Mouse (Mus musculus) heart, adult 8-10 months (tissue): ENCODE measurements at regions not wholly inside any gene's neighbourhood (a gene's known extent, or its start where the extent isn't known, plus 50 kb on each side); places are given as distances from the start of the nearest gene placed in this dataset.

Experiments
- DNase-seq: peaks from one replicate; pipeline ENCODE4 v3.0.0; 2022; ENCODE audit warnings: low spot score

DNA sequence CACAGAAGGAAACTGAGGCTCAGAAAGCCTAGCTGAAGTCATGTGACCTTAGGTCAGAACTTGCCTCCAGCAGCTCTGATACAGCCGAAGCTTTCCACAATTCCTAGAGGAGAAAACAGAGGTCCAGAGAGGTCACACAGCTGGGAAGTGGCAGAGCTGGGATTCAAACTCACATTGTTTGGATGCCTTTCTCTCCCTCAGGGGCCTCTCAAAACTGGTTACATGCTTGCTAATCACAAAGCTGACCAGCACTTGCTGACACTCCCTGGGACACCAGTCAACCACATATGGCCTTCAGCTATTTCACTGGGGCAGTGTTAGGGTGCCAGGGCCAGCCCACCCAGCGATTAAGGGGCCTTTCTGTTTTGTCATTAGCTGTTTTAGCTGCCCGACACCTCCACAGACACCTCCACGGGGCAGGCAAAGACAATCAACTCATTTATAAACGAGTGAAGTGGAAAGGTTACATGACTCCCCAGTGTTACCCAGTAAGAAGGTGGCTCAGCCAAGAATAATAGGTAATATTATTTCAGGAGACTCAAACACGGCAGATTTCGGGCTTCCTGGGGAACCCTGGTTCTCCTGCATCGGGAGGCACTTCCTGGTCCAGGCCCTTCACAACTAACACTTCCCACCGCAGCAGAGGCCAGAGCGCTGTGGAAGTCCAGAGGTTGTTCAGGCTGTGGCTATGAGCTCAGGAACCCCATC lies 71.4 kb downstream of the 2410131K14Rik start:
- DNase-seq: no peak

DNA sequence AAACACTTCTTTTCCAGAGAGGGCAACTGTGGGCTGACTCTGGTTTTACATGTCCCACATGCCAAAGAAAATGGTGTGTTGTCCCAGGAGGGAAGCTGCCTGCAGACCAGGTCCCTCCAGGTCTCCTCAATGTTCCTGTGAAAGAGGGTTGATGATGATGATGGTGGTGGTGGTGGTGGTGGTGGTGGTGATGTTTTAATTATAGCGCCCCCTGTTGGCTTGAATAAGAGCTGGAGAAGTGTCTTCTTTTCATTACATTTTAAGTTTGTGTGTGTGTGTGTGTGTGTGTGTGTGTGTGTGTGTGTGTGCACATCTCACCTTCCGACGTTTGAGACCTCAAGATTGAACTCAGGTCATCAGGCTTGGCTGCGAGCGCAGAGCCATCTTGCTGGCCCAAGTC lies 73.0 kb downstream of the 2410131K14Rik start:
- DNase-seq: no peak

DNA sequence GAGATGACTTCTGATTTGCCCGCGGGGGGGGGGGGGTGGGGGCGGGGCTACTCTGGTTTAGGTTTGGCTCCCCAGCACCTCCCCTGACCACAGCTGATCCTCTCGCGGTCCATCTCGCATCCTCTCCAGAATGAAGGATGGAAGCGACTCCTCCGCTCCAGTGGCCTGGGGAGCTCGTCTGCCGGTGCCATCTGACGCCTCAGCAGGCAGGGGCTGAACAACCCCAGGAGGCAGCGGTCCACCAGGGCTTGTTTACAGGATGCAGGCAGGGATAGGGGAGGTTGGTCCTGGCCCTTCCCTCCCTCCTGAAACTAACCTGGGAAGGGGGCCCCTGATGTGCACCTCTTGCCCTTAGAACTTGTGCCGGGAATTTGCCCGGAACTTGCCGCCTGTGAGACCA lies 73.9 kb downstream of the 2410131K14Rik start:
- DNase-seq: no peak

DNA sequence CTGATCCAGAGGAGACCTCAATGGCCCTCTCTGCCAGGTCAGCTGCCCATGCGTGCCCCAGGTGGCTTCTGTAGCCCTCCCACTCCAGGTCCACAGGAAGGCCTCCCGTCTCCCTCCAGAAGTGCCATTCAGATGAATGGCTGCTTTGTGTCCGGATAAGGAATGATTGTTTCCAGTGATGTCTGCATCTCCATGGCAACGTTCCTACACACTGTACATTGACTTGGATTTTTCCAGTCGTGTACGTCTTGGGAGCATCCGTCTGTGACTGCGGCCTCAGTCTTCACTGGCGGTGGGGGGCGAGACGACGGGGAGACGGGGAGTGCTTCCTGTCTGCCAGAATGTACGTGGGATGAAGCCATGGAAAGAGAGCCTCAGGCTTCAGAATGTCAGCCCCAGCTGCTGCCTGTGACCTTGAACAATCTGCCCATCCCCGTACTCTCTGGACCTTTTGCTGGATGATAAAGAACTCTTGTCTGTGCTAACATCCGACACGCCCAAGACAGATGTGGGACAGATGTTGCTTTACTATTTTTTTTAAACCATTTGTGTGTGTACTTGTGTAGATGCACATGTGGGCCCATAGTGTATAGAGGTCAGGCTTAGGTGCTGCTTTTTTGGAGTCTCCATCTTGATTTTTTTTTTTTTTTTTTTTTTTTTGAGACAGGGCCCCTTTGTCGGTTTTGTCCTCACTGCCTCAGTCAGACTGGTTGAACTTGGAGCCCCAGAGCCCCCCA lies 76.9 kb downstream of the 2410131K14Rik start:
- no peak for DNase-seq

DNA sequence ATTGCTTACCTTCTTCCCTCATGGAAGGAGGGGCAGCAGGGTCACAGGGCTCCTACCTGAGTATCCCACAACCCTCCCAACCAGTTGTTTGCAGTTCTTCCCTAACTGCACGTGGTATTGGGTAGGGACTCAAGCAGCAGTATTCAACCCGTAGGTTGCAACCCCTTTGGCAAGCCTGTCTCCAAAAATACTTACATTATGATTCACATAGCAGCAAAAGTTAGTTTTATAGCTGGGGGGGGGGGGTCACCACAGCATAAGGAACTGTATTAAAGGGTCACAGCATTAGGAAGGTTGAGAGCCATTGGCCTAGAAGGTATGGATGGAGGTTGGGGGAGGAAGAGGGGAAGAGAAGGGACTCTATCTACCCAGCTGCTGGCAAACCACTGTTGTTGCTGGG lies 78.1 kb downstream of the 2410131K14Rik start:
- no peak for DNase-seq

DNA sequence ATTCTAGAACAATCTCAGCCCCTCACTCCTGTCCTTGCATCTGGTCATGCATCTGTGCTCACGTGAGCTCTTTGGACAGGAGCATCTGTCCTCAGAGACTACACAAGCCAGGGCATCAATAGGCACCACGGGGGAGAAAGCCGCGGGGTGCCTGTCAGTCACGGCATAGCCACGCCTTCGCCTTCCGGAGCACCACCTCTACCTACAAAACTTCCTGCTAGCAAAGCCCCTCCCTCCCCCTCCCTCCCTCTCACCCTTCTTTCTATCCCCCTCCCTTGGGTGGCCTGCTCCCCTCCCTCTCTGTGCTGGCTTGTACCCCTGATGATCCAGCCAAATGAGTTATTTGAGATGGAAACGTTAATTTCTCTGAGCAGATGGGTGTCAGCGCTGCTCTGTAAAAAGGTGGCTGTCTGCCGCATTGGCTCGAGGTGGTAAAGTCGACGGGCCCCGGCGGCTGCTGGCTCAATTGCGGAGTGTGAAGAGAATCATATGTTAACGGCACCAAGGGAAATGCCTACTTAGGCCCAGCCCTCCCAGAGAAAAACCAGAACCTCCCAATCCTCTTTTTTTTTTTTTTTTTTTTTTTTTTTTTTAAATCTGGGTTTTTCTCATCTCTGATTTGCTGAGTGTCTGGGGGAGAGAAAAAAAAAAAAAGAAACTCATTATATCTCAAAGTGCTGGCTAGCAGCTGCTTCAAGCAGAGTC lies 82.0 kb downstream of the 2410131K14Rik start:
- DNase-seq: no peak

DNA sequence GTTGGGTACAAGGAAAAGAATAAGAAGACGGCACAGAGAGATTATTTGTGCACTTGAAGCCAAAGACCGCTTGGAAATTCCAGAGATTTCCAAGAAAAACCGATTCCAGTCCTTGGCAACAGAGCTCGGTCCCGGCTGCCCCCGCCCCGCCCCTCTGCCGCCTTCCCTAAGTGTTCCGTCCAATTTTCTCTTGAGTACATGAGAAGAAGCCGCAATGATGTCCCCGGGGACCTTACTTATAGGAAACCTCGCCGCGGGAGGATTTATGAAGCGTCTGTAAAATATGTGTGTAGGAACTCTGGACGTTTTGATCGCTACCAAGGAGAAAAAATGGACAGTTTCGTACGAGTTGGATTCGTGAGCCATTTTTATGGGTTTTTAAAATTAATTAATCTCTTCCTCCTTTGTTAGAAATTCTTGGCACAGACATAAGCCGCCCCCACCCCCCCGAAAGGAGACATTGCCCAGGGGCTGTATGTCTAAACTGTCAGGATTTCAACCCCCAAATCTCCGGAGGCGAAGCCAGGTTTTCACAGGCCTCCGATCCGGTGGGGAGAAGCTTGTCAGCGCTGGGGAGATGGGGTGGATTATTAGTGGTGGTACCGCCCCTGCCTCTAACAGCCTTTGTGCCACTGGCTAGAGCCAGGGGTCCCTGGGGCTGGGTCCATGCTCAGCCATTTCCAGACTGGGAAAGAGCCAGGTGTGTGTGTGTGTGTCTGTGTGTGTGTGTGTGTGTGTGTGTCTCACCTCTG lies 83.1 kb downstream of the 2410131K14Rik start:
- DNase-seq: no peak

DNA sequence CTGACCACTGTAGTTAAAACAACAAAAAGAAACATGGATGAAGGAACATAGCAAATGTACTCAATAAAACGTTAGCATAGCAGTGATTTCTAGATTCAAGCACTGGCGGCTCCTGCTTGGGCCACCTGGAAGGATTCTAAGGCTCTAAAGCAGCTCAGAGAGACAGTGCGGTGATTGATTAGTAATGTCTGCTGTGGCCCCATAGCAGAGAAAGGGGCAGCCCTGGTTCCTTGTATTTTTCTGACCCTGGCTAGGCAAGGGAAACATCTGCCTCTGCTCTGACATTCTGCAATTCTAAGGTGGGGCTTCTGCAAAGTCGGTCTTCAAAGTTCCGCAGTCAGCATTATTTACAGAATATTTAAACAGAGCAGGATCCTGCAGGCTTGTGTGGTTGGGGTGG lies 84.1 kb downstream of the 2410131K14Rik start:
- no peak for DNase-seq

DNA sequence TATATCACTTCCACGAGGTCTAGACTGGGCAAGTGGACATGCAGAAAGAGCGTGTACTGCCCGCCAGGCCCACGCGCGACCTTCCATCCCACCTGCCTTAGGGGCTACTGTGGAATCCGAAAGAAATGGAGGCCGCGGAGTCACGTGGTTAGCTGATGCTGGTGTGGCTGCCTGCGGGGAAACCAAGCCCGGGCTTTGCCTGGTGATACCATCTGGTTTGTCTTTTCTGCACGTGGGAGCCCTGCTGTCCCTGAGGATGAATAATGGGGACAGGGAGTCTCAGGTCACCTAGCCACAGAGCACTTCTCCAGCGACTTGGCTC lies 86.2 kb downstream of the 2410131K14Rik start:
- DNase-seq: no peak

DNA sequence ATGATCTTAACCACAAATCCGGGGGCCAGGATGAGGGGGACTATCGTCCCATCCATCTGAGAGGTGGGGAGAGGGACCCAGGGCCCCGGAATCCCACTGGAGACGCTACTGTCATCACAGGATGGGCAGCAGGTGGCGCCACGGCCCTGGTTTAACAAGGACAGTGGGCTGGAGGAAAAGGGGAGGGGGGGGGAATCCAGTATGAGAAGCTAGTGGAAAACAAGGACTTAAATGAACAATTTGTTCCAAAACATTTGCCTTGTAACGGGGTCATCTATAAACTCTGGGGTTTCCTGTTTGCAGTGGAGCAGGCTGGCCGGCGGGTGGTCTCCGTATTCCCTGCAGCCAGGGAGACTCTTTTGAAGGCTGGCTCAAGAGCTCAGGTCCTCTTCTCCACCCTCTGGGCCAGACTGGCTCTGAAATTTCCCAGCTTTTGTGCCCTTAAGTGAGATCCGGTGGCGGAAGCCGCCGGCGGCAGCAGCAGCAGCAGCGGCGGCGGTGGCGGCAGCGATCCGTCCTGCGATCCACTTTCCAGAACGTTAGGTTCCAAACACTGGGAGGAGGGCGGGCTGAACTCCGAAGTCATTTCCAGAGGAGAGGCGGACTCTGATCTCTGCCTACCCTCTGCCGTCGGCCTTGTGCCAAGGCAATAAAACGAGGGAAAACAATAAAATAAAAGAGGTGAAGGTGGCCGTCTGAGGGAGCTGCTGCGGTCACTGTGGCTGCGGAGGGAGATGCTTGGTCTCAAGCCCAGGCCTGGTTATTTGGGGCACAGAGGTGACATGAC lies 86.8 kb downstream of the 2410131K14Rik start:
- peak; percentile 70 for DNase-seq

DNA sequence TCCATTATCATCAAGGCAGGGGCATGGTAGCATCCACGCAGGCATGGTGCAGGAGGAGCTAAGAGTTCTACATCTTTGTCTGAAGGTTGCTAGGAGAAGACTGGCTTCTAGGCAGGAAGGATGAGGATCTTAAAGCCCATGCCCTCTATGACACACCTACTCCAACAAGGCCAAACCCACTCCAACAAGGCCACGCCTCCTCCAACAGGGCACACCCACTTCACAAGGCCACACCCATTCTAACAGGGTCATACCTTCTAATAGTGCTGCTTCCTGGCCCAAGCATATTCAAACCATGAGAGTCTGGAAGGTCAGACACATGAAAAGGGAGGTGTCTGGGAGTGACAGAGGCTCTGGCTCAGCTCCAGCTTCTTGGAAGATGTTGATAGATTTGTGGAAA lies 89.0 kb downstream of the 2410131K14Rik start:
- no peak for DNase-seq

DNA sequence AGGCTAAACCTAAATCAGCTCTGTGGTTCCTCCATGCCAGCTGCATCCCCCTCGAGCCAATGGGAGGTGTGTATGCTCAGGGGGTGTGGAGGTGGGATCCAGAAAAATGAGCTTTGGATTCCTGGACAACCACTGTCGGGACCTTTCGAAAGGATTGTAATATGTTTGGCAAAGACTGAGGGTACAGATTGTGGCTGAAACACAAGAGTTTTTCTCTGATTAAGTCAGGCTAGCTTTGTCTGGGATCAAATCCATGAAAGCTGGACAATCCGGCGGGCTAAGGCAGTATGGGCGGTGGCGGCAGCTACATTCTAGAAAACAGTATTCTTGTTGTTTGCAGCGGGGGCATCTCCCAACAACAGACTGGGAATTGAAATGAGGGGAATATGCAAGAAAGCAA lies 93.2 kb downstream of the 2410131K14Rik start:
- no peak for DNase-seq

DNA sequence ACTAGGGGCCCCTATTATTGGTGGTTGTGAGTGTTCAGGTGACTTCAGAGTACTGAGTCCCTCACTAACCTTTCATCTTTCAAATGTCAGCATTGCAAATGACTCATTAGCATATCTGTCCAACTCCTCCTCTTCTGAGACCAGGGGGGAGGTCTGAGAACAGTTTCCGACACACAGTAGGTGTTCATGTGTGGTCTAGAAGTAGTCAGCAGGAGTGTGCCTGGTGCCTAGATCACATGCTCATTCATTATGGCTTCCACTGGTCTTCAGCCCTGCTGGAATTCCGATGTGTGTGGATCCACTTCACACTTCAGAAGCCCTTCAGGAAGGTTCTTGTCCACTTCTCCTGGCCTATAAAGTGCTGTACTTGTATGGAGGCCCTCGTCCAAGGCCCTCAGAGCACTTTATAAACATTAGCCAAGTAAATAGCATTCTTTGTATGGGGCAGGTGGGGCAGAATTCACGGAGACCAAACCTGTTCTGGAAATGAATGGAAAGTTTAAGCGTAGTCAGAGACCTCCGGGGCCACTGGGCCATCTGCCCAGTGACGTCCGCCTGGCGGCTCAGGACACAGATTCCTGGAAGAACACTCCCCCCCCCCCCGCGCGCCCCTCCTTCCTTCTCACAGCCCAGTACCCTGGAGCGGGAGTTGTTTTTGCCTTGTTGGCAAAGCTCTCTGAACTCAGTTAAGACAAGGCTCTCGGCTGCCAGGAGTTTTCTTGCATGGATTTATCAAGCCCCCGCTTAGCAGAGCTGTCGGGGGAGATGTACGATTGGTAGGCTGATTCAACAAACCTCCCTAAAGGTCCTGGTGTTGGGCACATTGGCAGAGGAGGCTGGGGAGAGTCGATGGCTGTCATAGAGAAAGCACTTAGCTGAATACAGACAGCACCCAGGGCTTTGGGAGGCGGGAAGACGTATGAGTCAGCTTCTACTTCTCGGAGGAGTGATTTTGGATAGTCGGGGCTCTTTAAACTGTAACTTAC lies 94.9 kb downstream of the 2410131K14Rik start:
- peak; percentile 37 for DNase-seq

DNA sequence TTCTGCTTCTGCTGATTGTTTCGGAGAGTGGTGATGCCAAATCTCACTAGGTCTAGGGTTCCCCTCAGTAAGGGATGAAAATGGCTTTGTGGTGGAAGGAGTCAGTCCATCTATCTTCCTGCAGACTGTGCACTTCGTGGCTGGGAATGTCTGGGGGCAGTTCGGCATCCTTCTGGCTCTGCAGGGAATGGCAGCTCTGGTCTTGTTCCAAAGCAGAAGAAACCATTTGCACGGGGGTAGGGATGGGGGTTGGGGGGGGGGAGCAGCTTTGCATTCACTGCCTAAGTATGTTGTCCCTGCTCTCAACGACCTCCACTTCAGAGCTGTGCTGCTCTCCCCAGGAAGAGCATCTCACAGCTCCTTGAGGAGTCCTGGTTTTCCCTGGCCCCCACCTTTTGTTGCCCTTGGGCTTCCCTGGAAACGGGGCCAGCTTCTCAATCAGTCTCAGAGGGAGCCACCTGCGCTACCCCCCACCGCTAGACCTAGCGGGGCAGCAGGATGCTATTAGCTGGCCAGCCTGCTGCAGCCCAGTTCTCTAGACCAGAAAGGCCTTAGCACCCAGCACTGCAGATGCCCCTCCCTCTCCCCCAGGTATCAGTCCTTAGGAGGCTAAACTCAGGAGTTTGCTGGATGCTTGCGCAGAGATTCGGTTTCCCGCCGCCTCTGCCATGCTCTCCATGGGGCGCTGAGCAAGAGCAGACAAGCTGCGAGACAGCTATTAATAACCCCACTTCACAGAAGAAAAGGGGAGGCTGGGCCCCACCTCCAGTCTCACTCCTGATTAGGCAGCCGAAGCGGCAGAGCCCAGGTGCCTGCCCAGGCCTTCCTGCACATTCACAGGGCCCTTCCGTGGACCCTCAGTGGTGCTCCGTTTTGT lies 98.7 kb downstream of the 2410131K14Rik start:
- no peak for DNase-seq

DNA sequence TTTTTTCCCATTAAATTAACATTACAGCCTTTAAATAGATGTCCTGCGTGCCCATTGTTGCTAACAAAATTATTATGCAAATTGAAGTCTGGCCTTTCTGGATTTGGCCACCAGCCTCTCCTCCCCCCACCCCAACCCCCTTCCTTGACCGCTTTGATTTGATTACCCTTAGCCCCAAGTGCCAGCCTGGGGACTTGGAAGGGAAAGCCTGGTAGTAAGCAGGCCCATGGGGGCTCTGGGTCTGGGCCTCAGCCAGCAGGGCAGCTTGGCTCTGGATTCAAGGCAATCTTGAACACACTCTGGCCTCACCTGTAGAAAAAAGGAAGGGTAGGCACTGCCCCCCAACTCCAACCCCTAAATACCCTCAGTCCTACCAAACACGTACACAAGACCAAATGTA lies 100.2 kb downstream of the 2410131K14Rik start:
- no peak for DNase-seq

DNA sequence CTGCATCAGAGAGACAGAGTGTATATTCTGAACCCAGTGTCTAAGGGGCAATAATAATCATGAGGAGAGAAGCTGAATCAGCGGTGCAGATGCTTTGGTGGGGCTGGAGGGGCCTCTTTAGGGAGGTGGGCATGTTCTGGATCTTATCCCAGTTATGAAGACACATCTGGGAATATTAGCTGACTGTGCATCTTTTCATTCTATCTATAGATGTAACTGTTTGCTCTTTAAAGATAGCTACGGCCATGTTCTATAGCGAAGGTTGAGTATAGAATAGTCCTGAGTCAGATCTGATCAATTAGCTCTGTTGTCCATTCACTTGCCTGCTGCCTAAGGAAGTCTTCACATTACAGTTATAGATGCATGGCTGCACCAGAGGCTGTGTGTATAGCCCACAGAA lies 104.0 kb downstream of the 2410131K14Rik start:
- DNase-seq: no peak

DNA sequence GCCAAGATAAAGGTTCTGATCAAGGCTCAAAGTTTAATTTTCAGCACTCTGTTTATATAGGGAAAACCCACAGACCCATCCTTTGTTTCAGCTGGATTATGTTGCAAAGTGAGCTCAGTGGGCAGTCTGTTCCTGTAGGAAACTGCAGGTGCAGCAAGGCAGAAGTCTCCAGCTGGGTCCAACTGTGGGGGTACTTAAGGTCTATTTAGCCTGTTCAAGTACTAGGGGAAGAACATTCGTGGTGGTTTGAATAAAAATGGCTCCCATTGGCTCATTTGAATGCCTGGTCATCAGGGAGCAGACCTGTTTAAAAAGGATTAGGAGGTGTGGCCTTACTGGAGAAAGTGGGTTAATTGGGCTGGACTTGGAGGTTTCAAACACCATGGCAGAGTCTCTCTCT lies 106.3 kb downstream of the 2410131K14Rik start:
- DNase-seq: no peak

DNA sequence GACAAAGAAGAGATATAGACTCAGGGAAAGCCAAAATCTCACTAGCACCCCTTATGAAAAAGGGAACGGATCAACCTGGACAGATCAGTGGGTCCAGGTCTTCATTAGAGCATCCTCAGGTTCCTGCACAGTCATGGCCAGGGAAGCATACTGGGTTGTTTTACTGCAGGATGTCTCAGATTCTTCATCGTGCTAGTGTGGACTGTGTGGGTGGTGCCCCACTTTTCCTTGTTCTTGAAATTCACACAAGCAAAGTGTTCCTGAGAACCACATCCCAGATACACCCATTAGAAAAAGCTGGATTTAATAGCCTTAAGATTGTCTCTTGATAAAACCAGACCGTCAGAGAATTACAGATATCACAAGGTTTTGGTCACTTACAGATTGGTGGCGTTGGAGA lies 107.1 kb downstream of the 2410131K14Rik start:
- no peak for DNase-seq

DNA sequence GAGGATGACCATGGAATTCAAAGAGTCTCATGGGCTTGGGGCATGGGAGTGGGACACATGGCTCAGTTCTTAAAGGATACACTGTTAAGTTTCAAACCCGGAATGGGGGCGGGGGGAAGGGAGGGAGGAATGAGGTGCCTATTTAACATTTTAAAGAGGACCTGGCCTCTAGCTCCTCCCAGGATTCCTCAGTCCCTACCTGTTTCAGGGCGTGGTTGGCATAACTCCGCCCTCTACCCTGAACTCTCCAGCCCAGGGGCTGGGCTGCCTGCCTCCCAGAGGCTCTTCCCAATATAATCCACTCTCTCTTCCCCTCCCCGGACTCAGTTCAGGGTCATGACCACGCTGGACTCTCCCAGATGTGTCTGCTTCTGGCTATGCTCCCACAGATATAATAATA lies 108.0 kb downstream of the 2410131K14Rik start:
- no peak for DNase-seq
